Mouse (Mus musculus): Measurements from ENCODE around the gene Glyat.

DNA sequence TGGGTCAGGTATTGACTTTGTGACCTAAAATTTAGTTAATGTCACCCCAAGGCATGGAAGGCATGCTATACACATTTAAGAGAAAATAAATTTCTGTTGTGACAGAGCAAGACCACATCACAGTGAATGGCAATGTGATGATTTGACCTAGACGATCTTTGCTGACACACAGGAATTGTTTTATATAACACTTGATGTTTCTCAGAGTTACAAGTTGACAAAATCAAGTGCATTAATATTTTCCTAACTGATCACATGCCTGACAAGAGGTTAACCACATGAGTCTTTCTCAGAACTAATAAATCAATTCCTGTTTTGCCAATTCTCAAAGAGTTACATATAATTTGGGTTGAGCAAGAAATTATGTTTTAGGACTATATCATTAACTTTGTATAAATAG lies 19.5 kb upstream of the Glyat start:
- TF ChIP-seq POLR2A (IDR thresholded peaks at IDR 0.05; ENCODE audit: control insufficient read depth in 1 of 2, insufficient read depth in 1 of 2, low read depth in 1 of 2, low read length in 2 of 2, poor library complexity in 1 of 2) = no peak
- TF ChIP-seq JUND (IDR thresholded peaks at IDR 0.05; ENCODE audit: low read depth, low read length) = no peak
- no peak for TF ChIP-seq CTCF (IDR thresholded peaks at IDR 0.05 in 2 of 3, conservative IDR thresholded peaks at IDR 0.05 in 1 of 3; ENCODE audit: control insufficient read depth in 1 of 3, insufficient read depth in 1 of 3, low read depth in 2 of 3, low read length in 3 of 3, poor library complexity in 1 of 3, severe bottlenecking in 1 of 3)
- TF ChIP-seq USF1 (IDR thresholded peaks at IDR 0.05; ENCODE audit: low read depth, low read length) = no peak
- TF ChIP-seq ZMIZ1 (IDR thresholded peaks at IDR 0.05; ENCODE audit: low read depth, low read length) = no peak
- no peak for TF ChIP-seq GATA1 (IDR thresholded peaks at IDR 0.05; ENCODE audit: low read depth, low read length)
- TF ChIP-seq USF2 (IDR thresholded peaks at IDR 0.05; ENCODE audit: borderline replicate concordance in 1 of 2, insufficient read depth in 1 of 2, low read depth in 1 of 2, low read length in 2 of 2) = no peak
- no peak for TF ChIP-seq EP300 (IDR thresholded peaks at IDR 0.05; ENCODE audit: low read depth in 1 of 2, low read length in 2 of 2)
- no peak for TF ChIP-seq ZNF384 (IDR thresholded peaks at IDR 0.05; ENCODE audit: low read depth, low read length)
- no peak for TF ChIP-seq GABPA (IDR thresholded peaks at IDR 0.05; ENCODE audit: low read depth, low read length)

Data from MEL (cell line).